Mouse (Mus musculus): ENCODE measurements around the gene Parp8. TPM values are rescaled to one million over a fixed set of nuclear protein-coding genes. Genes with fewer than 3 reads are reported as not detected.
"Not testable (repeated sequence)": the region's sequence is repeated elsewhere in the genome, so short reads cannot be mapped to it uniquely, and the experiment has no call there.

The Parp8 gene
- polyA plus RNA-seq, 1 experiment: 23.5 TPM

DNA sequence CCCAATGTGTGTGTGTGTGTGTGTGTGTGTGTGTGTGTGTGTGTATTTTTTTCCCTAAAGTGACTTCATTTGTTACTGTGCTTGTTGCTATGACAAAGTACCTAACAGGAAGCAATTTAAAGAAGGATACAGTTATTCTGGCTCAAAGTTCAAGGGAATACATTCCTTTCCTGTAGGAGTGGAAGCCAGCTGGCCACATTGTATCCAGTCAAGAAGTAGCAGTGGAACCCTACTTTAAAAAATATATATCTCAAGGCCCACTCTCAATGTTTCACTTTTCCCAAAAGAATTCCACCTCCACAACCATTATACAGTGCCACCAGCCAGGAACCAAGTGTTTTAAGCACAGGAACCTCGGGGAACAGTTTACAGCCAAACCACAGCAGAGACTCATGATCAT, 55.7 kb downstream of the Parp8 start:
- DNase-seq (ENCODE audit: extremely low spot score in 1 of 2, low spot score in 1 of 2): no peak

- no peak for DNase-seq (ENCODE audit: extremely low spot score in 1 of 2, low spot score in 1 of 2)
Measured at GRCm38 (mm10) chr13:116968906-116969305, 56.4 kb downstream of the Parp8 start.

GRCm38 (mm10) chr13:116967459-116967858, 57.9 kb downstream of the Parp8 start:
- DNase-seq (ENCODE audit: extremely low spot score in 1 of 2, low spot score in 1 of 2): no peak

- no peak for DNase-seq (ENCODE audit: extremely low spot score in 1 of 2, low spot score in 1 of 2)
Measured at GRCm38 (mm10) chr13:116962480-116963462, 62.6 kb downstream of the Parp8 start.

DNA sequence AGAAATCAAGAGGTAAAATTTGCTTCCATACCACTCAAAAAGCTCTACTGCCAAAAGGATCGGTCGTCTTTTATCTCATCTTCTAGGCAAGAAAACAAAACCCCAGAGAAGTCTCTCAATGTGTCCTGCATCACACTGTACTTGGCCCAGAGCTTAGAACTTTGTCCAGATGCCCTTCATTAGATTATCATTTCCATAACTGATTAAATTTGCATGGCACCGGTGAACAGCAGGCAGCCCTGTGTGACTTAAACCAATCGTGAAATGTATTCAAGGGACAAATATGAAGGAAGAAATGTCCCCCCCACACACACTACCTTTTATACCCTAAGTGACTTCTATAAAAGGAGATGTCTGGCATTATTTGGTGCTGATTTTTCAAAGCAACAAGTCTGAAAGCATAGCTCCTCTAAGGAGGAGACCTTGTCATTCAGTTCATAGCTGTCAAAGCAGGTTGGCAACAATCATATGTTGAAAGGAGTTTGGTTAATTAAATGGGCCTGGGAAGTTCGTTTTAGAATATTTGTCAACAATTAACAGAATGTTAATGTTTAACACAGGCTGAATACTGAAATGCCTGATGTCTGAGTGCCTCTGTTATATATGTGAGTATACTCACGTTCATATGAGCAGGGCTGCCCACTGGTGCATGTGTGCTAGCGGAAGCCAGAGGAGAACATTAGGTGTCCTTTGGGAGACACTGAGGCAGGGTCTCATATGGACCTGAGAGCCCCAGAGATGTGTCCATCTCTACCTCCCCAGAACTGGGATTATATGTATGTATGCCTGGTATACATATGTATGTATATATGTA, 66.4 kb downstream of the Parp8 start:
- no peak for DNase-seq (ENCODE audit: extremely low spot score in 1 of 2, low spot score in 1 of 2)

GRCm38 (mm10) chr13:116957577-116957976, 67.8 kb downstream of the Parp8 start:
- DNase-seq (ENCODE audit: extremely low spot score in 1 of 2, low spot score in 1 of 2): no peak

GRCm38 (mm10) chr13:116951336-116951735, 74.0 kb downstream of the Parp8 start:
- no peak for DNase-seq (ENCODE audit: extremely low spot score in 1 of 2, low spot score in 1 of 2)

- no peak for DNase-seq (ENCODE audit: extremely low spot score in 1 of 2, low spot score in 1 of 2)
Measured at GRCm38 (mm10) chr13:116949527-116949926, 75.8 kb downstream of the Parp8 start.

- no peak for DNase-seq (ENCODE audit: extremely low spot score in 1 of 2, low spot score in 1 of 2)
Measured at GRCm38 (mm10) chr13:116949056-116949455, 76.3 kb downstream of the Parp8 start.

GRCm38 (mm10) chr13:116948299-116948659, 77.1 kb downstream of the Parp8 start:
- DNase-seq (ENCODE audit: extremely low spot score in 1 of 2, low spot score in 1 of 2): no peak

GRCm38 (mm10) chr13:116947611-116948298, 77.6 kb downstream of the Parp8 start:
- DNase-seq (ENCODE audit: extremely low spot score in 1 of 2, low spot score in 1 of 2): no peak

- no peak for DNase-seq (ENCODE audit: extremely low spot score in 1 of 2, low spot score in 1 of 2)
Measured at GRCm38 (mm10) chr13:116946566-116946965, 78.8 kb downstream of the Parp8 start.

- no peak for DNase-seq (ENCODE audit: extremely low spot score in 1 of 2, low spot score in 1 of 2)
Measured at GRCm38 (mm10) chr13:116941280-116942015, 83.9 kb downstream of the Parp8 start.

DNA sequence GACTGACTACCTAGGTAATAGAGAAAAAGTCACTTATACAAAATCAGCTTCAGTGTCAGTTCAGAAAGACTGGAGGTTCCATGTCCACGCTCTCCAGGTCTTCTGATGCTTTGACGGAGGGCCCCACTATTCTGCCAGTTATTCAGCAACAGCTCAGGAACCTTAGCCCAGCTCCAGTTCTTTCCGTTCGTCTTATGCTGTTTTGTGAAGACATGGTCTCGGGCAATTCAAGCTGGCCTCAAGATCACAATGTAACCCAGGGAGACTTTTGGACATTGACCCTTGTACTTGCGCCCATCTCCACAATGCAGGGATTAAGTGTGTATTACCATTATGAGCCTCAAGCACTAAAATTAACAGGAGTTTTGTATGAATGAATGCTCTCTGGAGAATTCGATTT, 84.6 kb downstream of the Parp8 start:
- DNase-seq (ENCODE audit: extremely low spot score in 1 of 2, low spot score in 1 of 2): no peak

DNA sequence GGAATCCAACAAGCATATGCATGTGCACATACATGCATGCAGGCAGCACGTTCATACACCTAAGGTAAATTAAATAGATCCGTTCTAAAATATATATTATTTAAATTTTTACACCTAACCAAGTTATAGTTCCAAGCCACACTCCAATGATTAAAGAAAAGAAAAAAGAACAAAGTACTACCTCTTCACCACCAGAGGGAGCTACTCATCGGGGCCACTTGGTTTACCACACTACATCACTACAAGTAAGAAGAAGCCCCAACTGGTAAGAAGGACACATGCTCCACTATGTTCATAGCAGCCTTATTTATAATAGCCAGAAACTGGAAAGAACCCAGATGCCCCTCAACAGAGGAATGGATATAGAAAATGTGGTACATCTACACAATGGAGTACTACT, 88.3 kb downstream of the Parp8 start:
- not testable (repeated sequence) for DNase-seq (ENCODE audit: extremely low spot score in 1 of 2, low spot score in 1 of 2)

GRCm38 (mm10) chr13:116917387-116917930, 107.9 kb downstream of the Parp8 start:
- DNase-seq (ENCODE audit: extremely low spot score in 1 of 2, low spot score in 1 of 2): no peak

- no peak for DNase-seq (ENCODE audit: extremely low spot score in 1 of 2, low spot score in 1 of 2)
Measured at GRCm38 (mm10) chr13:116908284-116908683, 117.1 kb downstream of the Parp8 start.

DNA sequence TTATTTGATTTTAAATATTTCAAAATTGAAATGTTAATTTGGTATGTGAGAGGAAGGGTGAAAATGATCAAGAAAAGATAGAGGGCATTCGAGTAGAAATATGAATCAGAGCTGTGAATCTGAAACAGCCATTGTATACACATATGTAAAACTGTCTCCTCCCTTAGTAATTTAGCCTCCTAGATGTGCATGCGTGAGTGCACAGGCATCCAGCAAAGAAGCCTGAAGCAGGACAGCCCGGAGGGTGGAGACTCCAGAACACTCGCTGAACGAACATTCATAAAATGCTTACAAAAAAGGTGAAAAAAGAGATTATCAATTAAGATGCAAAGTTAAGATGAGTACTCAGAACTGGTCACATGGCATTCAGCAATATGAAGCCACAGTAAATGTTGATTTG, 121.9 kb downstream of the Parp8 start:
- no peak for DNase-seq (ENCODE audit: extremely low spot score in 1 of 2, low spot score in 1 of 2)

GRCm38 (mm10) chr13:116898395-116898794, 126.9 kb downstream of the Parp8 start:
- no peak for DNase-seq (ENCODE audit: extremely low spot score in 1 of 2, low spot score in 1 of 2)

- no peak for DNase-seq (ENCODE audit: extremely low spot score in 1 of 2, low spot score in 1 of 2)
Measured at GRCm38 (mm10) chr13:116897711-116898110, 127.6 kb downstream of the Parp8 start.

Measured in frontal cortex, adult 2 months (tissue).